Mouse (Mus musculus) T-cell, adult 66 days (primary cell): Measurements from ENCODE around the gene Wdr53. TPM values are rescaled to one million over a fixed set of nuclear protein-coding genes. Genes with fewer than 3 reads are reported as not detected.

Experiments
- total RNA-seq, 2 experiments: library from RNA; stranded (reverse); gene quantifications; 3 replicates in 1 of 2; 4 replicates in 1 of 2; pipeline ENCODE4 v1.2.4; 2023

Wdr53 gene
- 10 to 100 TPM in 1 of 2 experiments, 1 to 10 TPM in 1; 9.4 to 14.4 TPM for total RNA-seq

GRCm38 (mm10) chr16:32246952-32247370 is at the start of gene Wdr53, which contains the start of gene Fbxo45:
Wdr53 (plus strand) TSS chr16:32247227.
Fbxo45 (minus strand) TSS chr16:32247158.

GRCm38 (mm10) chr16:32271291-32271690 is 24.3 kb downstream of the Wdr53 start, which contains the start of gene Smco1:
Smco1 (plus strand) TSS chr16:32271468.

GRCm38 (mm10) chr16:32277308-32278256 is 30.6 kb downstream of the Wdr53 start, which contains the start of gene Rnf168:
Rnf168 (plus strand) TSS chr16:32277459.

Other genes starting within 250 kb of the Wdr53 start
- gene Senp5, start 243.9 kb upstream of the Wdr53 start, total RNA-seq = 10 to 100 TPM; 26.1 to 27.7 TPM
- gene Pak2, start 167.9 kb upstream of the Wdr53 start, total RNA-seq = 100 to 1,000 TPM; 117 to 119 TPM
- 10 to 100 TPM; 52.7 to 68.5 TPM for gene Pigx, start 147.5 kb upstream of the Wdr53 start, total RNA-seq
- 10 to 100 TPM; 10.1 to 11.9 TPM for gene Cep19, start 147.4 kb upstream of the Wdr53 start, total RNA-seq
- 10 to 100 TPM; 85.5 to 97.1 TPM for gene Nrros, start 81.6 kb upstream of the Wdr53 start, total RNA-seq
- not detected for gene Bex6, start 67.4 kb upstream of the Wdr53 start, total RNA-seq
- gene Fbxo45, start 69 bp upstream of the Wdr53 start, total RNA-seq = 10 to 100 TPM in 1 of 2 experiments, 1 to 10 TPM in 1; 8.8 to 10.3 TPM
- gene Smco1, start 24.2 kb downstream of the Wdr53 start, total RNA-seq = 1 to 10 TPM in 1 of 2 experiments, under 1 TPM in 1; 0.52 to 1.2 TPM
- 10 to 100 TPM; 19.8 to 27.4 TPM for gene Rnf168, start 30.2 kb downstream of the Wdr53 start, total RNA-seq
- gene Ubxn7, start 85.0 kb downstream of the Wdr53 start, total RNA-seq = 10 to 100 TPM; 69.3 to 78.3 TPM
- not detected for gene Tm4sf19, start 153.3 kb downstream of the Wdr53 start, total RNA-seq
- gene Tctex1d2, start 172.5 kb downstream of the Wdr53 start, total RNA-seq = 1 to 10 TPM in 1 of 2 experiments, not detected in 1; 1.4 TPM
- 10 to 100 TPM; 14.3 to 19.1 TPM for gene Pcyt1a, start 183.7 kb downstream of the Wdr53 start, total RNA-seq
- not detected for gene Slc51a, start 240.7 kb downstream of the Wdr53 start, total RNA-seq
- gene Zdhhc19, start 249.0 kb downstream of the Wdr53 start, total RNA-seq = not detected